Mouse (Mus musculus) fat pad, adult 2 months (tissue): ENCODE measurements around the gene Gm5795.
"Not testable (repeated sequence)": the region's sequence is repeated elsewhere in the genome, so short reads cannot be mapped to it uniquely, and the experiment has no call there.

Experiments
- DNase-seq: peaks from one replicate; pipeline ENCODE4 v3.0.0-alpha.2; 2011; ENCODE audit warnings: low read depth, low spot score; ENCODE audit errors: extremely low read depth

Gene Gm5795

GRCm38 (mm10) chr14:3187955-3188354 lies at the start of gene Gm5795:
Gene Gm5795 (plus strand): TSS chr14:3188255.
- DNase-seq = not testable (repeated sequence)

DNA sequence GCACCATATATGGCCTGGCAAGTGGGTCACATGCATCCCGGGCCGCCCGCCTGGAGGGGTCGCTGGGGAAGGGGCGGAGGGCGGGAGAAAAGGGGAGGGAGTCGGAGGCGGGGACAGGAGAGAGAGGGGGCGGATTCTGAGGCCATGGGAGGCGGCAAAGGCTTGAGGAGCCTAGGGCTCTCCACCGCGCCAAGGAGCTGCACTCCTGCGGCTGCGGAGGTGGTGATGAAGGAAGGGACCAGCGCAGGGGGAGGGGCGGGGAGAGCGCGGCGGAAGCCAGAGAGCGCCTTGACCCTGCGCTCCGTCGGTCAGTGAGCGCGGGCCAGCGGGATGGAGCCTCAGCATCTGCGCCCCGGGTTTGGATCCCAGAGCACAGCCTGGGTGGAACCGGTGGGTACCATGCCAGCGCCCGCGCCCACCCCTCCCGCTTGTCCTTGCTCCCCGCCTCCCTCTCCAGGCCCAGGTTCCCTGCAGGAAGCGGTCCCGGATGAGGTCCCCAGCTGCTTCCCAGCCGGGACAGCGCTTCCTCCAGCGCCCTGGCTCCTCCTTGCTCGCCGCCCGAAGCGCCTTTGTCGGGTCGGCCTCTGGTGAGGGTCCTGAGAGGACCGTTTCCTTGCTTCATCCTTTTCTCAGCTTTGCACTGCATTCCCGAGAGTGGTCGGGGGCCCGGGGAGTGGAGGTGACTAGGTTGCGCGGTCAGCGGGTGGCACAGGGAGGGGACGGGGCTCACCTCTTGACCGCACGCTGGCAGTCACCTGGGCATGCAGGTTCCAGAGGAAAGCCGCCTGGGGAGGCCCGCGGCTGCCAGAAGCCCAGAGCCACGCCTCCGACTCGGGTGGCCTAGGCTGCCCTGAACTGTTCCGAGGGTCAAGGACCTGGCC lies 20.5 kb downstream of the Gm5795 start, which contains the start of gene D830030K20Rik:
Gene D830030K20Rik, plus strand, starts transcription at position 217 of the 881 bp plus-strand sequence.
- not testable (repeated sequence) for DNase-seq

DNA sequence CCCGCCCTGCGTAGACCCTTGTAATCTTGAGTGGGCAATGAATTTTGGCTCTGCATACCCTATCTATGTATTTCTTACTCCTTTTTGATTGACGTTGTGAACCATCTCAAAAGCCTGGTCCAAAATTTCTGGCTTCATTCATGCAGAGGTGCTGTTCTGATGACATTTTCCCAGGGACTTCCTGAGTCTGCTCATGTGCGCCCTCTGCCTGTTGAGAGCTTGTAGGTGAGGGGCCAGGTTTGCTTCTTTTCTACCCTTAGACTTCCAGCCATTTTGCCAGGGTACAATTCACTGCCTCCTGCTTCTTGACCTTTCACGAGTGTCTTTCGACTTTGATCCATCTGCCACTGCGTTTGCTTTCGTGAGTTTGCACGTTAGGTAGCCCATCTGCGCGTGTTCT lies 21.3 kb downstream of the Gm5795 start:
- not testable (repeated sequence) for DNase-seq
